Mouse (Mus musculus) CH12.LX (cell line): ENCODE measurements at regions not wholly inside any gene's neighbourhood (a gene's known extent, or its start where the extent isn't known, plus 50 kb on each side); places are given as distances from the start of the nearest gene placed in this dataset.

Experiments
- CHD1 ChIP-seq: IDR thresholded peaks from 2 replicates; pipeline ENCODE4 v1.6.1; 2012; ENCODE audit warnings: low read depth, low read length, improper control_type of control experiment, inconsistent platforms
- CTCF ChIP-seq, 2 experiments: IDR thresholded peaks in 1 of 2; conservative IDR thresholded peaks in 1 of 2; 2 replicates each; pipeline ENCODE4 v1.5.1; 2011 to 2012; ENCODE audit warnings: low read depth in 2 of 2, low read length in 2 of 2, improper control_type of control experiment in 1 of 2, inconsistent platforms in 1 of 2, mild to moderate bottlenecking in 1 of 2, moderate library complexity in 1 of 2
- ELF1 ChIP-seq: IDR thresholded peaks from 2 replicates; pipeline ENCODE4 v1.6.1; 2014; ENCODE audit warnings: low read depth, mild to moderate bottlenecking, inconsistent platforms, low read length, improper control_type of control experiment
- EP300 ChIP-seq: IDR thresholded peaks from 2 replicates; pipeline ENCODE4 v1.6.1; 2011; ENCODE audit warnings: low read length, improper control_type of control experiment
- MAZ ChIP-seq: IDR thresholded peaks from 2 replicates; pipeline ENCODE4 v1.6.1; 2012; ENCODE audit warnings: low read depth, mild to moderate bottlenecking, inconsistent platforms, low read length, improper control_type of control experiment, moderate library complexity
- NRF1 ChIP-seq: IDR thresholded peaks from 2 replicates; pipeline ENCODE4 v1.6.1; 2014; ENCODE audit warnings: low read depth, mild to moderate bottlenecking, inconsistent platforms, low read length, improper control_type of control experiment, moderate library complexity
- POLR2A ChIP-seq: IDR thresholded peaks from 2 replicates; pipeline ENCODE4 v1.6.1; 2011; ENCODE audit warnings: low read depth, mild to moderate bottlenecking, improper control_type of control experiment, low read length
- RCOR1 ChIP-seq: conservative IDR thresholded peaks from 2 replicates; pipeline ENCODE4 v1.6.1; 2012; ENCODE audit warnings: low read depth, mild to moderate bottlenecking, inconsistent platforms, low read length, improper control_type of control experiment
- TBP ChIP-seq: conservative IDR thresholded peaks from 2 replicates; pipeline ENCODE4 v1.6.1; 2011; ENCODE audit warnings: low read depth, low read length, improper control_type of control experiment
- TCF12 ChIP-seq: IDR thresholded peaks from 2 replicates; pipeline ENCODE4 v1.6.1; 2014; ENCODE audit warnings: low read depth, mild to moderate bottlenecking, inconsistent platforms, low read length, improper control_type of control experiment
- USF1 ChIP-seq: IDR thresholded peaks from 2 replicates; pipeline ENCODE4 v1.6.1; 2014; ENCODE audit warnings: low read depth, mild to moderate bottlenecking, inconsistent platforms, low read length, improper control_type of control experiment
- ZMIZ1 ChIP-seq: IDR thresholded peaks from 2 replicates; pipeline ENCODE4 v1.6.1; 2012; ENCODE audit warnings: low read depth, mild to moderate bottlenecking, inconsistent platforms, low read length, improper control_type of control experiment
- ZNF384 ChIP-seq: IDR thresholded peaks from 2 replicates; pipeline ENCODE4 v1.6.1; 2012; ENCODE audit warnings: low read depth, low read length, improper control_type of control experiment, inconsistent platforms

DNA sequence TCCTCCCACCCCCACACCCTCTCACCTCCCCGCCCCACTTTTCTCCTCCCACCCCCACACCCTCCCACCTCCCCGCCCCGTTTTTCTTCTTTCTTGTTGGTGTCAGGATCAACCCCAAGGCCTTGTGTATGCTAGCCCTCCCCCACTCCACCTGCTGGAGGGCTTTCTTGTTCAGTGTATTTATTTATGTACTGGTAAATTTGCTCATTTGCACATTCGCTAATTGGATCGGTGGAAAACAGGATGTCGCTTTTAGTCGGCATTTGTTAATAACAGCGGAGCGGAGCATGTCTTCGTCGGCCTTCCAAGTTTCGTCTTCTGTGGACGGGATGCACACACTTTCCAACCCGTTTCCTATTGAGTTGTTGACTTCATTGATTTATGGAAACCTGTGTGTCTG lies 187.9 kb downstream of the Trim29 start:
- TF ChIP-seq ZMIZ1 (no peak), CHD1 (no peak), TBP (no peak), NRF1 (no peak), EP300 (no peak), POLR2A (no peak), ELF1 (no peak), CTCF (conservative IDR thresholded peaks at IDR 0.05 in 1 of 2, IDR thresholded peaks at IDR 0.05 in 1 of 2; ENCODE audit: low read depth in 2 of 2, low read length in 2 of 2) (no peak), MAZ (no peak), RCOR1 (no peak), USF1 (no peak), ZNF384 (no peak), TCF12 (no peak)
